8 mouse cellular contexts compared by ENCODE assay signal in the genomic region with DNA sequence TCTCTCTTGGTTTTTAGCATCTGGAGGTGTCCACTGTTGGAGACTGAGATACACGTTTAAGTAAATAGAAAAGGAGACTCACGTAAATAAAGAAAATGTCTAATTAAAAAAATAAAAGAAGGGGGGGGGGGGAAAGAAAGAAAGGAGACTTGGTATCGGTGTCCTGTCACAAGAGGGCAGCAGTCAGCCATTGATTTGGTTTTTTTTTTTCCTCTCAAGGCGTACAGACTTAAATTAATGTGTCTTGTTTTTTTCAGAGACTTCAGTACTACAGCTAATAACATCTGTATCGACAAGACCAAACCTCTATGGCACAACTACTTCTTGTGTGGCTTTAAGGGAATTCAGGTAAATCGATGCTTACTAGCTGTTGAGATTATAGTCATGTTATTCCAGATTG. TPM values are rescaled to one million over a fixed set of nuclear protein-coding genes. Genes with fewer than 3 reads are reported as not detected.
DNase-seq lines count a peak whose midpoint lies in the region; ATAC-seq and TF ChIP-seq lines count a peak whose summit lies in the region.
"Had no signal": no experiment of that assay in that cellular context is flagged by ENCODE, and none has a peak within 500 bp of the region (broad histone marks: within the 10 kb centered on the region; RNA-seq: fewer than 3 reads in every experiment).

No protein-coding gene starts in this region.

- peak; percentile 70 for TF ChIP-seq CTCF in lung, embryonic 14.5 days (IDR thresholded peaks at IDR 0.05; ENCODE audit: low read depth)

- DNase-seq in kidney, adult 8-10 months, result peak; percentile 3 to 10
- DNase-seq in kidney, adult 11 months, result no peak
- peak; percentile 92 for DNase-seq in 3T3-L1 (ENCODE audit: low read depth, low spot score)
- peak; percentile 13 for DNase-seq in CD4-positive helper T cell, adult 2 months (ENCODE audit: low read depth, low spot score)
- DNase-seq in lung, embryonic 14.5 days, result peak; percentile 85
- no peak for DNase-seq in frontal cortex, postnatal 14 days (ENCODE audit: low spot score in 2 of 2)

- no peak overlapping the region for H3K4me3 ChIP-seq in lung, embryonic 14.5 days (ENCODE audit: low read depth, low read length)
- H3K4me3 ChIP-seq: limb, embryonic 13.5 days had no signal

- 36% methylated on average over 6 of the region's 6 CpGs for WGBS in lung, embryonic 14.5 days

- H3K4me2 ChIP-seq in lung, embryonic 14.5 days, result no peak overlapping the region
- H3K4me2 ChIP-seq: limb, embryonic 13.5 days had no signal

- no peak overlapping the region for H3K9ac ChIP-seq in lung, embryonic 14.5 days
- H3K9ac ChIP-seq: limb, embryonic 13.5 days had no signal

- ATAC-seq in common myeloid progenitor, adult 5-6 weeks (replicated peaks; ENCODE audit: low read depth, poor library complexity, severe bottlenecking), result peak; percentile 77
- ATAC-seq in lung, embryonic 14.5 days (ENCODE audit: insufficient read depth), result no peak

- no peaks in the 10 kb centered on the region for H3K9me3 ChIP-seq in lung, embryonic 14.5 days (ENCODE audit: low read depth, low read length)
- H3K9me3 ChIP-seq: limb, embryonic 13.5 days had no signal

- no peaks in the 10 kb centered on the region for H3K27me3 ChIP-seq in lung, embryonic 14.5 days (ENCODE audit: insufficient read depth, low read length)
- H3K27me3 ChIP-seq: limb, embryonic 13.5 days had no signal

- no peaks in the 10 kb centered on the region for H3K4me1 ChIP-seq in lung, embryonic 14.5 days (ENCODE audit: insufficient read depth)
- H3K4me1 ChIP-seq: limb, embryonic 13.5 days had no signal

- 0 out of 2 replicates have a peak, but pooled peaks cover 8% of the 10 kb centered on the region for H3K36me3 ChIP-seq in lung, embryonic 14.5 days (ENCODE audit: insufficient read depth)

- no peak overlapping the region for H3K27ac ChIP-seq in lung, embryonic 14.5 days (ENCODE audit: low read depth)
- H3K27ac ChIP-seq: limb, embryonic 13.5 days had no signal

RNA-seq across cellular contexts. Expression of a gene that starts 34.2 kb away (rescaled TPM):
- total RNA-seq in common myeloid progenitor, adult 5-6 weeks (2017), result 204 and 241 TPM in 2 replicates
- 85.9 and 89.7 TPM in 2 replicates for polyA plus RNA-seq in lung, embryonic 14.5 days (2014; fragmentation: Nextera tagmentation; extraction: Ambion mirVana)

RNA-seq across cellular contexts. Expression of a gene that starts 34.2 kb away (rescaled TPM):
- total RNA-seq in common myeloid progenitor, adult 5-6 weeks (2017), result 27.2 and 27.4 TPM in 2 replicates
- 39.3 and 41.3 TPM in 2 replicates for polyA plus RNA-seq in lung, embryonic 14.5 days (2014; fragmentation: Nextera tagmentation; extraction: Ambion mirVana)

Comparison
In these comparisons a context has a peak if more than half of its experiments do, and no peak if none do; other contexts are left out.
1. DNase-seq: peak in kidney, adult 8-10 months (2 of 2), 3T3-L1 (single experiment), CD4-positive helper T cell, adult 2 months (single experiment) and lung, embryonic 14.5 days (single experiment); none in kidney, adult 11 months (single experiment) and frontal cortex, postnatal 14 days (0 of 2).